Mouse (Mus musculus): Measurements from ENCODE around the gene AW549877. TPM values are rescaled to one million over a fixed set of nuclear protein-coding genes. Genes with fewer than 3 reads are reported as not detected.

Gene AW549877
- polyA plus RNA-seq (2014; fragmentation: Nextera tagmentation; extraction: Ambion mirVana), result 67.0 and 69.7 TPM in 2 replicates

- Histone ChIP-seq H3K9ac (ENCODE audit: low read length) (peak within 1 kb of the TSS; percentile 74), H3K9me3 (ENCODE audit: control insufficient read depth, low read length) (no peaks in the 10 kb centered on the region), H3K27ac (ENCODE audit: low read depth, low read length) (peak within 1 kb of the TSS; percentile 67), H3K4me1 (ENCODE audit: control insufficient read depth, insufficient read depth, low read length) (no peaks in the 10 kb centered on the region; the same call in 1 of the 2 replicates), H3K36me3 (ENCODE audit: control insufficient read depth, insufficient read depth, low read length) (peaks cover 2% of the 10 kb centered on the region; the same call in 1 of the 2 replicates), H3K4me2 (ENCODE audit: low read depth) (peak within 1 kb of the TSS; percentile 47), H3K4me3 (ENCODE audit: low read depth, low read length) (peak within 1 kb of the TSS; percentile 63), H3K27me3 (ENCODE audit: control insufficient read depth, insufficient read depth, low read length) (no peaks in the 10 kb centered on the region)
- ATAC-seq (ENCODE audit: insufficient read depth, low FRiP score, low TSS enrichment), result peak; percentile 100
- under 1% methylated on average over 61 of the region's 61 CpGs for WGBS
- DNase-seq (ENCODE audit: low spot score), result peak; percentile 99
Observed at GRCm38 (mm10) chr15:3995448-3996266, at the start of gene AW549877. Gene AW549877, minus strand, starts transcription at chr15:3995744.

DNA sequence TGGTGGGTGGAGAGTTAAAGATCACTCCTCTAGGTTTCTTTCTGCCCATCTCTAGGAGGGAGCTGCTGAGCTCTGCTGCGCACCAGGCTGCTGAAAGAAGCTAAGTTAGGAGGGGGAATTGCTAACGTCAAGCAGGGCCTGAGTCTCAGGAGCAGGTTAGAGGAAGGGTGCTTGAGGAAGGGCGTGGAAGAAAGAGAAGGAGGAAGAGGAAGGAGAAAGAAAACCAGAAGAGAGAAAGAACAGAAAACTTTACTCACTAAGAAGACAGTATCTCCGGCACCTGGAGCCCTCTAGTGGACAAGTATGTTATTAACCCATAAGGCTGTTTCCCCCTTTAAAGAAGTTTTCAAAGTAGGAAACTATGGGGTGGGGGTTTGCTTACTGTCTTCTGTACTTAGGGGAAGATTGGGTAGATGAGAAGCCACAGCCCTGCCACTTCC lies 47.5 kb upstream of the AW549877 start:
- DNase-seq (ENCODE audit: low spot score) (no peak), ATAC-seq (ENCODE audit: insufficient read depth, low FRiP score, low TSS enrichment) (no peak)
- H3K4me1 ChIP-seq (ENCODE audit: control insufficient read depth, insufficient read depth, low read length), result no peaks in the 10 kb centered on the region
- no peak overlapping the region for H3K4me2 ChIP-seq (ENCODE audit: low read depth)
- no peak overlapping the region for H3K27ac ChIP-seq (ENCODE audit: low read depth, low read length)
- H3K4me3 ChIP-seq (ENCODE audit: low read depth, low read length), result no peak overlapping the region
- no peaks in the 10 kb centered on the region for H3K9me3 ChIP-seq (ENCODE audit: control insufficient read depth, low read length)
- H3K36me3 ChIP-seq (ENCODE audit: control insufficient read depth, insufficient read depth, low read length), result no peaks in the 10 kb centered on the region
- no peaks in the 10 kb centered on the region for H3K27me3 ChIP-seq (ENCODE audit: control insufficient read depth, insufficient read depth, low read length)
- no peak overlapping the region for H3K9ac ChIP-seq (ENCODE audit: low read length)
- 24% methylated on average over 4 of the region's 4 CpGs for WGBS

GRCm38 (mm10) chr15:4042423-4042822 lies 46.9 kb upstream of the AW549877 start:
- H3K4me2 ChIP-seq (ENCODE audit: low read depth), result no peak overlapping the region
- ATAC-seq (ENCODE audit: insufficient read depth, low FRiP score, low TSS enrichment) (no peak), DNase-seq (ENCODE audit: low spot score) (no peak)
- no peaks in the 10 kb centered on the region for H3K36me3 ChIP-seq (ENCODE audit: control insufficient read depth, insufficient read depth, low read length)
- no peaks in the 10 kb centered on the region for H3K9me3 ChIP-seq (ENCODE audit: control insufficient read depth, low read length)
- no peak overlapping the region for H3K4me3 ChIP-seq (ENCODE audit: low read depth, low read length)
- WGBS, result 74% methylated on average over 3 of the region's 3 CpGs
- H3K9ac ChIP-seq (ENCODE audit: low read length), result no peak overlapping the region
- no peak overlapping the region for H3K27ac ChIP-seq (ENCODE audit: low read depth, low read length)
- no peaks in the 10 kb centered on the region for H3K4me1 ChIP-seq (ENCODE audit: control insufficient read depth, insufficient read depth, low read length)
- no peaks in the 10 kb centered on the region for H3K27me3 ChIP-seq (ENCODE audit: control insufficient read depth, insufficient read depth, low read length)

DNA sequence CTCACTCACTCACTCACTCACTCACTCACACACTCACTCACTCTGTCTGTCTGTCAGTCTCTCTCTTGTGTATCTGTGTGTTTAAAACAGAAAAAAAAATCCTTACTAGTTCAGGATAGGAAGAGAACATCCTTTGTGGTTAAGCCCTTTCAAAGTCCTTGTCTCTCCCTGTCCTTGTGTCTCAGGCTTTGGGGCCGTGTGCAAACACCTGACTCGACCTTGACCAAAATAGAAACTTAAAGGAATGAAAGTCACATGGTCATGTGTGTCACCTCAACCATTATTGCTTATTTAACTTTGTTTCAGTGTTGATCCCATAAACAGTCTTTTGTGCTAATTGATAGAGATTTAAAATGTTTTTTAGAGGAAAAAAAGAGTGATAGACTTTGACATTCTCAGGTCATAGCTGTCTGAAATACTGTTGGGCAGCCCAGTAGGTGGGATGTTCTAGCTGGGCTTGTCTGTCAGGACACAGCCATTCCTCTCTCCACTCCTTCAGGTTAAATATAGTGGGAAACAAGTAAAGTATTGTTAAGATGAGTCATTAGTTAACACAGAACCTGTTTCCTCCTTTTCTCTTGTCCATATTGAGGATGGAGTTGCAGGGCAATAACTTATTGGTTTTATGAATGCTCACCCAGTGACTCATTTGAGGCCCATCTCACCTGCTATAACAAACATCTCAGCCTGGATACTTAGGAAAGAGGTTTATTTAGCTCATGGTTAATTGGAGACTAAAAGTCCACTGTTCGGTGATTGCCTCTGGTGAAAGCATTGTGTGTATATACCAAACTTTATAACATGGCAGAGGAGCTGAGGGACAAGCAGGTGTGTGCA lies 37.8 kb upstream of the AW549877 start:
- Histone ChIP-seq H3K4me1 (ENCODE audit: control insufficient read depth, insufficient read depth, low read length) (no peaks in the 10 kb centered on the region), H3K4me2 (ENCODE audit: low read depth) (no peak overlapping the region), H3K36me3 (ENCODE audit: control insufficient read depth, insufficient read depth, low read length) (no peaks in the 10 kb centered on the region), H3K9me3 (ENCODE audit: control insufficient read depth, low read length) (no peaks in the 10 kb centered on the region), H3K27ac (ENCODE audit: low read depth, low read length) (no peak overlapping the region), H3K4me3 (ENCODE audit: low read depth, low read length) (no peak overlapping the region), H3K9ac (ENCODE audit: low read length) (no peak overlapping the region), H3K27me3 (ENCODE audit: control insufficient read depth, insufficient read depth, low read length) (no peaks in the 10 kb centered on the region)
- DNase-seq (ENCODE audit: low spot score) (no peak), ATAC-seq (ENCODE audit: insufficient read depth, low FRiP score, low TSS enrichment) (no peak)
- WGBS, result 89% methylated on average over 3 of the region's 3 CpGs

DNA sequence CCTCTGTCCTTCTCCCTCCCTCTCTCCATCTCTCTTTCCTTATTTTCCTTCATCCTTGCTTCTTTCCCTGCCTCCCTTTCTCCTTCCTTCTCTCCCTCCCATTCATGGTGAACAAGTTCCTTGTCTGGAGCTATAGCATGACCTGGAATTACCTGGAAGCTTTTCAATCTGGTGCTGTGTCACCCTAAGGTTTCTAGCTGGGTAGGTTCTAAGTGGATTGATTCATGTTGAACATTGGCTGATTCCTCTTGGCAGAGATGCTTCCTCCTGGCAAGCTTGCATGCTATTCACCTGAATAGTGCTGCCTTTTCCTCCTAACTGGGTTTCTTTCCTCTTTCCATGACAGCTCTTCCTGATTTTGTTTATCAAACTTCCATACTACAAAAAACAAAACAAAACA lies 33.4 kb upstream of the AW549877 start:
- no peaks in the 10 kb centered on the region for H3K27me3 ChIP-seq (ENCODE audit: control insufficient read depth, insufficient read depth, low read length)
- no peak overlapping the region for H3K9ac ChIP-seq (ENCODE audit: low read length)
- H3K4me2 ChIP-seq (ENCODE audit: low read depth), result no peak overlapping the region
- DNase-seq (ENCODE audit: low spot score) (no peak), ATAC-seq (ENCODE audit: insufficient read depth, low FRiP score, low TSS enrichment) (no peak)
- H3K4me1 ChIP-seq (ENCODE audit: control insufficient read depth, insufficient read depth, low read length), result 0 out of 2 replicates have a peak, but pooled peaks cover 3% of the 10 kb centered on the region
- H3K9me3 ChIP-seq (ENCODE audit: control insufficient read depth, low read length), result no peaks in the 10 kb centered on the region
- no peaks in the 10 kb centered on the region for H3K36me3 ChIP-seq (ENCODE audit: control insufficient read depth, insufficient read depth, low read length)
- no peak overlapping the region for H3K27ac ChIP-seq (ENCODE audit: low read depth, low read length)
- H3K4me3 ChIP-seq (ENCODE audit: low read depth, low read length), result no peak overlapping the region

DNA sequence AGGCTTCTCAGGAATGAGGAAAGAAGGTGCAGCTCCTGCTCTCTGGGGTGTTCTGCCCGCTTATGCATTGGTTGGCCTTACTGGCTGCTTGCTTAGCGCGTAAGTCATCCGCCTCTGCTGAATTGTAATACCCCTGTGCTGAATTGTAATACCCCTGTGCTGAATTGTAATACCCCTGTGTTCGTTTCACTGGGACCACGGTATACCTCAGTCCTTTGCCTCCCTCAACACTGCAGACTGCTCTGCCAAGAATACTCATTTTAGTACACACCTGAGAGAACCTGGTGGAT lies 32.8 kb upstream of the AW549877 start:
- Histone ChIP-seq H3K4me3 (ENCODE audit: low read depth, low read length) (no peak overlapping the region), H3K27ac (ENCODE audit: low read depth, low read length) (no peak overlapping the region), H3K36me3 (ENCODE audit: control insufficient read depth, insufficient read depth, low read length) (no peaks in the 10 kb centered on the region), H3K4me2 (ENCODE audit: low read depth) (no peak overlapping the region), H3K9ac (ENCODE audit: low read length) (no peak overlapping the region), H3K4me1 (ENCODE audit: control insufficient read depth, insufficient read depth, low read length) (0 out of 2 replicates have a peak, but pooled peaks cover 3% of the 10 kb centered on the region), H3K27me3 (ENCODE audit: control insufficient read depth, insufficient read depth, low read length) (no peaks in the 10 kb centered on the region), H3K9me3 (ENCODE audit: control insufficient read depth, low read length) (no peaks in the 10 kb centered on the region)
- ATAC-seq (ENCODE audit: insufficient read depth, low FRiP score, low TSS enrichment), result no peak
- no peak for DNase-seq (ENCODE audit: low spot score)
- 83% methylated on average over 6 of the region's 6 CpGs for WGBS

- H3K9ac ChIP-seq (ENCODE audit: low read length), result peak overlapping the region; percentile 81
- H3K4me3 ChIP-seq (ENCODE audit: low read depth, low read length), result peak overlapping the region; percentile 77
- H3K4me2 ChIP-seq (ENCODE audit: low read depth), result peak overlapping the region; percentile 79
- 0 out of 2 replicates have a peak, but pooled peaks cover 3% of the 10 kb centered on the region for H3K4me1 ChIP-seq (ENCODE audit: control insufficient read depth, insufficient read depth, low read length)
- no peak overlapping the region for H3K27ac ChIP-seq (ENCODE audit: low read depth, low read length)
- peak; percentile 37 for DNase-seq (ENCODE audit: low spot score)
- no peaks in the 10 kb centered on the region for H3K9me3 ChIP-seq (ENCODE audit: control insufficient read depth, low read length)
- ATAC-seq (ENCODE audit: insufficient read depth, low FRiP score, low TSS enrichment), result no peak
- 15% methylated on average over 6 of the region's 6 CpGs for WGBS
- no peaks in the 10 kb centered on the region for H3K36me3 ChIP-seq (ENCODE audit: control insufficient read depth, insufficient read depth, low read length)
- H3K27me3 ChIP-seq (ENCODE audit: control insufficient read depth, insufficient read depth, low read length), result no peaks in the 10 kb centered on the region
Observed at GRCm38 (mm10) chr15:4027671-4028410, 32.3 kb upstream of the AW549877 start.

DNA sequence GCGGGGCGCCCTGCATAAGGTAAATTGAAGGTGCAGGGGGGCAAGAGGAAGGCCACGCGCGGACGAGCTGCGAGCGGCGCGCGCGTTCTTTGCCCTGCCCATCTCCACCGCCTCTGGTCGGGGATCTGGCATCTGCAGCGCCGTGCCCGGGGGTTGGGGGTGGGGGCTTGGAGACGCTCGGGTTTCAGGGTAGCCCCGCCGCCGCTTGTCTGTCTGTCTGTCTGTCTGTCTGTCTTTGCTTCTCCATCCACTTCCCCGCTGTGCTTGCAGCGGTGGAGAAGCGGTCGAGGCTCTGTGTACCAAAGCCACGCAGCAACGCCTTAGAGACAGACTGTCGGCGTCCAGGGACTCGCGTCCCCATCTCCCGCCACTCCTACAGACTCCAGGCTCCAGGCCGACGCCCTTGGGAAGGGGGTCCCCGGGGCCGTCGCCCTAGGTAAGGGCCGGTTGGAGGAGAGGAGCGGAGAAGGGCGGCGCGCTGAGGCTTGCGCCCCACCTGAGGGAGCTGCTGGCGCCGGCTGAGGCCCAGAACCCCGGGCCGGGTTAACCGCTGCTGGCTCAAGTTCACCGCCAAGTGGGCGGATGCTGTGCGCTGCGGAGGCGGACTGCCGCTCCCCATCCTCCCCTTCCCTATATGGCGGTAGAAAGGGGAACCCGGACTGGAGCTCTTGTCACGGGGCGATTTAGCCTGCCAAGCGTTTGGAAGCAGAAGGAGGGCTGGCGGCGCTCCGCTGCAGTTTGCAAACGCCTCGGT lies 31.5 kb upstream of the AW549877 start:
- Histone ChIP-seq H3K9ac (ENCODE audit: low read length) (peak overlapping the region; percentile 81), H3K27me3 (ENCODE audit: control insufficient read depth, insufficient read depth, low read length) (no peaks in the 10 kb centered on the region), H3K27ac (ENCODE audit: low read depth, low read length) (peak overlapping the region; percentile 76), H3K9me3 (ENCODE audit: control insufficient read depth, low read length) (no peaks in the 10 kb centered on the region), H3K4me1 (ENCODE audit: control insufficient read depth, insufficient read depth, low read length) (0 out of 2 replicates have a peak, but pooled peaks cover 3% of the 10 kb centered on the region), H3K4me3 (ENCODE audit: low read depth, low read length) (peak overlapping the region; percentile 77), H3K36me3 (ENCODE audit: control insufficient read depth, insufficient read depth, low read length) (no peaks in the 10 kb centered on the region), H3K4me2 (ENCODE audit: low read depth) (peak overlapping the region; percentile 79)
- DNase-seq (ENCODE audit: low spot score) (peak; percentile 81), ATAC-seq (ENCODE audit: insufficient read depth, low FRiP score, low TSS enrichment) (peak; percentile 79)
- under 1% methylated on average over 64 of the region's 65 CpGs for WGBS
